Mouse (Mus musculus) testis, adult 2 months (tissue): ENCODE data around the gene Gm29776. TPM values are rescaled to one million over a fixed set of nuclear protein-coding genes. Genes with fewer than 3 reads are reported as not detected.
A peak's percentile ranks its signal among the peaks of the same experiment; 100 is the strongest.

ENCODE experiments used
- H3K27ac ChIP-seq: fragments of 200-500 bp; 2 replicates; pipeline ENCODE4 v1.5.1; 2012; ENCODE audit warnings: low read depth, low read length; ENCODE audit not compliant: control insufficient read depth, insufficient read depth
- H3K27me3 ChIP-seq: fragments of 200-500 bp; 2 replicates; pipeline ENCODE4 v1.6.1; 2012; ENCODE audit warnings: mild to moderate bottlenecking, low read length, moderate library complexity; ENCODE audit not compliant: control insufficient read depth, insufficient read depth
- H3K36me3 ChIP-seq: fragments of 200-500 bp; 2 replicates; pipeline ENCODE4 v1.6.1; 2012; ENCODE audit warnings: mild to moderate bottlenecking, low read length; ENCODE audit not compliant: control insufficient read depth, insufficient read depth
- H3K4me1 ChIP-seq: fragments of 200-500 bp; 2 replicates; pipeline ENCODE4 v1.6.1; 2012; ENCODE audit warnings: low read length; ENCODE audit not compliant: control insufficient read depth, insufficient read depth
- H3K4me3 ChIP-seq: fragments of 200-500 bp; 2 replicates; pipeline ENCODE4 v1.5.1; 2012; ENCODE audit warnings: low read depth, mild to moderate bottlenecking, low read length, moderate library complexity, mixed read lengths; ENCODE audit not compliant: control insufficient read depth
- CTCF ChIP-seq: fragments of 200-500 bp; IDR thresholded peaks from 2 replicates; pipeline ENCODE4 v1.5.1; 2012; ENCODE audit warnings: low read depth, mild to moderate bottlenecking, inconsistent platforms, low read length, moderate library complexity; ENCODE audit not compliant: control insufficient read depth, insufficient read depth, insufficient replicate concordance
- POLR2A ChIP-seq: fragments of 200-500 bp; IDR thresholded peaks from 2 replicates; pipeline ENCODE4 v1.6.1; 2012; ENCODE audit warnings: low read depth, mild to moderate bottlenecking, inconsistent platforms, low read length, moderate library complexity; ENCODE audit not compliant: control insufficient read depth
- polyA plus RNA-seq: library from polyadenylated mRNA; depleted of rRNA; stranded (reverse); fragments of >200 nt; gene quantifications from 2 replicates; pipeline ENCODE4 v1.2.3, GENCODE M21; 2012; rRNA removed

Gene Gm29776
- polyA plus RNA-seq, 1 experiment = 0.22 TPM

DNA sequence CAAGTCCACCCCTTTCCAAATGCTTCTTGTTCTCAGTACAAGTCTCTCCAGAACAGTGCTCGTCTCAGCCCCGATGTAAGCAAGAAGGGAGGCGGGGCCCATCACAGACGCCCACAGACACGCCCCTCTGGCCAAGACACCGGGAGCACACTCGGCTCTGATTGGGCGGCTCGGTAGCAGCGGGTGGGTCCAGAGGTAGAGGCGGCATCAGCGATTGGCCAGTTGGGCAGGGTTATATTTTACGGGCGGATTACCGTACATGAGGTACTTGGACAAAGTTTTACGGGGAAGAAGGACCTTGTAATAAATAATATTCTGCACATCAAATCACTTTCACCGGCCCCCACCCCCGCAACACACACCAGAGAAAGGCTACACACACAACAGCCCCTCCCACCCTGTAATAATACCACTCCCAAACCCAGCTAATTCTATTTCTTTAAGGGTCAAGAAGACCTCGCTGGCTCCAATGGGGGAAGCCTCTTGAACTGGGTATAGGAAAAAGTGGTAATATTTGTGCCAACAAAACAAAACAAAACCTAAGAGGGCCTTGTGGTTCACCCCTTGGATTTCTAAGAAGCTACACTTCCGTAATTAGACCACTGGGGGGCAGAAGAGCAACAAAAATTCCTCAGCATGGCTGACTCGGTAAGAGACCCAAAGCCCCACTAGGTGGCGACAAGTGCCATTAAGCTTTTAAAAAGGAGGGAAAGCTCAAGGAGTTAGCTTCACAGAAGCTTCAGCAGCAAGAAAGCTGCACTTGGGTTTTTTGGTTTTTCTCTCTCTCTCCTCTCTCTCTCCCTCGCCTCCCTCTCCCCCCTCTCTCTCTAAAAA, 47.8 kb downstream of the Gm29776 start:
- H3K27ac ChIP-seq = peak overlapping the region; percentile 34; the same call in 1 of the 2 replicates
- no peaks in the 10 kb centered on the region; the same call in 1 of the 2 replicates for H3K4me1 ChIP-seq
- H3K27me3 ChIP-seq = no peaks in the 10 kb centered on the region
- peaks cover 3% of the 10 kb centered on the region for H3K36me3 ChIP-seq
- TF ChIP-seq POLR2A = no peak
- peak; percentile 34; the same call in 1 of the 2 replicates for TF ChIP-seq CTCF
- H3K4me3 ChIP-seq = no peak overlapping the region; the same call in none of the 2 replicates

DNA sequence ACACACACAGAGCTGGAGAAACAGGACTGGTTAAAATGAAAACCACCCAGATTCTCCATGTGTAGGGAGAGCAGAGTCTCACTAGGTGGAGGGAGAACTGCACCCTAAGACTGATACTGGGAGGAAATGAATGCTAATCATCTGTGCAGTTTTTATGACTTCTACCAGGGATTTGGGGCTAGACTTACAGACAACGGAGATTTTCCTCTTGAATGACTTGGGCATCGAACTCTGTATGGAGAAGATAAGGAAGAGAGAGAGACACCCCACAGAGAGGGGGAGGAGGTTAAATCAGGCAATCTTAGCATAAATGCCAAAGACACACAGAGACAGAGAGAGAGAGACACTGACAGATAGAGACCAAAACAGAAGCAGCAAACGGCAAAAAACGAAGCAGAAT, 50.7 kb downstream of the Gm29776 start:
- Histone ChIP-seq H3K27ac (no peak overlapping the region), H3K4me3 (no peak overlapping the region), H3K4me1 (no peaks in the 10 kb centered on the region; the same call in 1 of the 2 replicates), H3K36me3 (peaks cover 3% of the 10 kb centered on the region), H3K27me3 (no peaks in the 10 kb centered on the region)
- no peak for TF ChIP-seq CTCF
- TF ChIP-seq POLR2A = no peak

DNA sequence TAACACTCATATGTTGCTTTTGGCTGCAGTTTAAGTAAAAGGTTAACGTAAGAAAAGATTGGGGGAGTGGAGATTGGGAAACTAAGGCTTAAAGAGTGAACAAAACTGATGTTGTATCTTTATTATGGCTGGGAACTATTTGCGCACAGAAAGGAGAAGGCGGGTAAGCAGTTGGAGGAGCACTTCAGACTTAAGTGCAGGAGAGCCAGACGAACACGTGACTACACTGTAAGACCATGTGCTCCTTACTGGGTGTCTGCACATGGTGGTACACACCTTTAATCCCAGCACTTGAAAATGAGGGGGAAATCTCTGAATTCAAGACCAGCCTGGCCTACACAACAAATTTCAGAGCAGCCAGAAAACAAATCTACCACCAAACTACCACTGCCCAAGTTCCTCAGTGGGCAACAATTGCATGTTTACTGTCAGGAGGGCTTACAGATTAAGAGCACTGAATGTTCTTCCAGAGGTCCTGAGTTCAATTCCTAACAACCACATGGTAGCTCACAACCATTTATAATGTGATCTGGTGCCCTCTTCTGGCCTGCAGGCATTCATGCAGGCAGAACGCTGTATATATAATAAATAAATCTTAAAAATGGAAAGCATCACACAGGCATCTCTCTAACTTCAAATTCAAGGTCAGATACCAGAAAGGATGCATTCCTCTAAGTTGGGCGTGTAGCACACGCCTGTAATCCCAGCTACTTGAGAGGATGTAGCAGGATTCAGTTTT, 51.6 kb downstream of the Gm29776 start:
- H3K4me3 ChIP-seq = no peak overlapping the region
- H3K4me1 ChIP-seq = peaks cover 7% of the 10 kb centered on the region
- H3K27me3 ChIP-seq = no peaks in the 10 kb centered on the region
- TF ChIP-seq POLR2A (no peak), CTCF (no peak)
- H3K36me3 ChIP-seq = peaks cover 3% of the 10 kb centered on the region
- no peak overlapping the region for H3K27ac ChIP-seq

DNA sequence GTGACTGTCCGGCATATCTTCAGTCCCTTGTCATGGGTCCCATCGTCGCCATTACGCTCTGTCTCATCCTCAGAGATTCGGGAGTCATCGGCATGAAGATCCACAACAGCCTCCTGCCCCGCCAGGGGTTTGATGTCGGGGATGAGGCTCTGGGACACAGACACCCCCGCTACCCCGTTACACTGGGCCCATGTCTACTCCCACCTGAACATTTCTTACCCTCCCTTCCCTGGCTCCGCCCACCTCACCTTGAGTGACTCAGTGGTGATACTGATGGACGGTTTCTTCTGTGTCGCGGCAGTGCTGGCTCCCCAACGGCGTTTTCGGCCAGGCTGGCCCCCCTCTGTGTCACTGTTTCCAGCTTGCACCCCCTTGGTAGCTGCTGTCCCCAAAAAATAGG, 52.2 kb downstream of the Gm29776 start:
- Histone ChIP-seq H3K36me3 (peaks cover 3% of the 10 kb centered on the region), H3K27me3 (no peaks in the 10 kb centered on the region), H3K4me1 (peaks cover 9% of the 10 kb centered on the region), H3K27ac (no peak overlapping the region), H3K4me3 (no peak overlapping the region)
- TF ChIP-seq POLR2A (no peak), CTCF (no peak)

DNA sequence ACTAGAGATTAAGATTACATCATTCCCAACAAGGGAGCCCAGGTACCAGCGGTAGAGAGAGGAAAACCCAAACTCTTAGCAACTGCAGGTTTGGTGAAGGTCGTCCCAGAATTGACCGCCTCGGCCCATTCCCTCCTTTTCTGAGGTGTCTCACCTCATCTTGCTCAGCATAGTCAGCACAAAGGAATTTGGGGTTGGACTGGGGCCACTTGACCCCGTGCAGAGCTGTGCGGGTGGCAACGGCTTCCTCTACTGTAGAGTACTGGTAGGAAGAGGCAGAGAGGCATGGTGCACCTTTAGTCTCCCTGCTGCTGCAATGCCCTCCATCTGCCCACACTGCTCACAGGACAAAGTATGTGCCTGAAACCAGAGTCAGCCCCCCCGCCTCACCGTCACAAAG, 54.3 kb downstream of the Gm29776 start:
- Histone ChIP-seq H3K27ac (no peak overlapping the region), H3K4me1 (peaks cover 16% of the 10 kb centered on the region), H3K4me3 (no peak overlapping the region), H3K36me3 (peaks cover 1% of the 10 kb centered on the region), H3K27me3 (no peaks in the 10 kb centered on the region)
- TF ChIP-seq CTCF = no peak
- TF ChIP-seq POLR2A = no peak

DNA sequence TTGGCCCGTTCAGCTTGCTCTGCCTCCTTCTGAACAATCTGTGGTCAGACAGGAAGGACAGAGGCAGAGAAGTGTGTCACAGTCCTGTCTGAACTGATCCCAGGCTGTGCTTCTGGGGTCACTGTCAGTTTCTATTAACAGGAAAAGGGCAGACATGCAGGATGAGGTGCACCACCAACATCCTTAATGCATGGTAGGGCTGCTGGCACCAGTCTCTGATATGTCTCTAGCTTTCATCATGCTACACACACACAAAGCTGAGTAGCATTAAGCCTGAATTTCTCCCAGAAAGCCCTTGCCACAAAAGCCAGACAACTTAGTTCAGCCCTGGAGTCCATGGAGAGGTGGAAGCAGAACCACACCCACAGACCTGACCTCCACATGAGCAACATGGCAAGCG, 55.6 kb downstream of the Gm29776 start:
- Histone ChIP-seq H3K4me3 (no peak overlapping the region), H3K27me3 (no peaks in the 10 kb centered on the region), H3K4me1 (peaks cover 16% of the 10 kb centered on the region), H3K36me3 (no peaks in the 10 kb centered on the region; the same call in 1 of the 2 replicates), H3K27ac (no peak overlapping the region)
- TF ChIP-seq POLR2A = no peak
- TF ChIP-seq CTCF = no peak

Other genes starting within 250 kb of the Gm29776 start
- gene Lrp10, start 234.7 kb downstream of the Gm29776 start, polyA plus RNA-seq = 13.8 and 15.6 TPM in 2 replicates
- 0.25 and 0.28 TPM in 2 replicates for gene Rem2, start 222.7 kb downstream of the Gm29776 start, polyA plus RNA-seq
- 17.5 and 19.0 TPM in 2 replicates for gene Prmt5, start 181.3 kb downstream of the Gm29776 start, polyA plus RNA-seq
- gene Haus4, start 144.2 kb downstream of the Gm29776 start, polyA plus RNA-seq = 107 and 125 TPM in 2 replicates
- gene Ajuba, start 121.3 kb downstream of the Gm29776 start, polyA plus RNA-seq = 10.0 and 12.5 TPM in 2 replicates
- gene 4931414P19Rik, start 92.8 kb downstream of the Gm29776 start, polyA plus RNA-seq = 2.1 and 3.5 TPM in 2 replicates
- 87.4 and 106 TPM in 2 replicates for gene Psmb5, start 80.8 kb downstream of the Gm29776 start, polyA plus RNA-seq
- 0.04 and 0.38 TPM in 2 replicates for gene Psmb11, start 77.4 kb downstream of the Gm29776 start, polyA plus RNA-seq
- gene Gm17606, start 57.9 kb downstream of the Gm29776 start, polyA plus RNA-seq = not detected in 2 replicates
- gene Cdh24, start 57.5 kb downstream of the Gm29776 start, polyA plus RNA-seq = 9.9 and 10.2 TPM in 2 replicates
- 38.6 and 47.0 TPM in 2 replicates for gene 1700123O20Rik, start 12.6 kb downstream of the Gm29776 start, polyA plus RNA-seq
- 117 and 121 TPM in 2 replicates for gene Acin1, start 11.9 kb downstream of the Gm29776 start, polyA plus RNA-seq
- gene Cebpe, start 13.3 kb upstream of the Gm29776 start, polyA plus RNA-seq = 0.22 and 0.32 TPM in 2 replicates
- 18.8 and 27.5 TPM in 2 replicates for gene Slc7a8, start 83.1 kb upstream of the Gm29776 start, polyA plus RNA-seq
- gene Rnf212b, start 115.3 kb upstream of the Gm29776 start, polyA plus RNA-seq = 9.1 and 9.5 TPM in 2 replicates
- 94.0 and 97.4 TPM in 2 replicates for gene Homez, start 172.1 kb upstream of the Gm29776 start, polyA plus RNA-seq
- gene Ppp1r3e, start 178.7 kb upstream of the Gm29776 start, polyA plus RNA-seq = 5.4 TPM in 2 replicates
- 29.4 and 31.2 TPM in 2 replicates for gene Bcl2l2, start 184.5 kb upstream of the Gm29776 start, polyA plus RNA-seq
- gene Gm20521, start 184.6 kb upstream of the Gm29776 start, polyA plus RNA-seq = 2.0 and 2.2 TPM in 2 replicates
- 341 and 429 TPM in 2 replicates for gene Pabpn1, start 193.7 kb upstream of the Gm29776 start, polyA plus RNA-seq
- gene Slc22a17, start 214.3 kb upstream of the Gm29776 start, polyA plus RNA-seq = 27.3 and 27.8 TPM in 2 replicates
- 1.6 and 1.7 TPM in 2 replicates for gene Efs, start 227.3 kb upstream of the Gm29776 start, polyA plus RNA-seq
- not detected in 2 replicates for gene Il25, start 233.9 kb upstream of the Gm29776 start, polyA plus RNA-seq
- gene Cmtm5, start 237.4 kb upstream of the Gm29776 start, polyA plus RNA-seq = not detected in 2 replicates